ENCODE assay signal across 8 mouse cellular contexts in the genomic region with DNA sequence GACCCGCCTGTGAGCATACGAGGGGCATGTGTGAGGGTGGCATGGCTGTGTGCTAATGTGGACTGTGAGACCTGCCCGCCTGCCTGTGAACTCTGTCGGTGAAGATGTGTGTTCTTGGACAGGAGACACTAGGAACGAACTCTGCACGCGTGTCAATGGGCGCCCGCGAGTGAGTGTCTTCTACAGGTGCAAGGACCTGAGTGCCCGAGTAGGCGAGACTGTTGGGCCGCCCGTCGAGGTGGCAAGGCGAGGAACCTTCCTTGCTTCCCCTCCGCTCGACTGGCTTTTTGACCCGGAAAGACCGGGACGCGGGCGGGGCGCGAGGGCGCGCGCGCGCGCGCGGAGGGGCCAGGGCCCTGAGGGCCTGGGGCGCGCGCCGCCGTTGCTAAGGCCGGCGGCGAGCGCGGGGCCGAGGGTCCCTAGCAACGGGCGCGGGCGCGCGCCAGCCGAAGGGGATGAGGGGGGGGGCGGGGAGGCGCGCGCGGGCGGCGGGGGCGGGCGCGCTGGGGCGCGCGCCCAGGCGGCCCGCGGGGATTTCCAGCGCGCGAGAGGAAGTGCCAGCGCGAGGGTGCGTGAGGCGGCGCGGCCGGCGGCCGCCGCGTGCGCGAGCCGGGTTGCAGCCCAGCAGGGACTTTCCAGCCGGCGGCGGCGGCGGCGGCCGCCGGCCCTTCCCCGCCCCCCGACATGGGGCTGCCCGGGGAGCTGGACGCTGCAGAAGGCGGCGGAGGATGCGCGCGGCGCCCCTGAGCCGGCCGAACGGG. TPM values are rescaled to one million over a fixed set of nuclear protein-coding genes. Genes with fewer than 3 reads are reported as not detected.
A peak's percentile ranks its signal among the peaks of the same experiment; 100 is the strongest.
DNase-seq lines count a peak whose midpoint lies in the region; ATAC-seq and TF ChIP-seq lines count a peak whose summit lies in the region.

A gene (plus strand): TSS at position 540 of the 761 bp plus-strand sequence.

- no peak for TF ChIP-seq CTCF in small intestine, adult 2 months (IDR thresholded peaks at IDR 0.05; ENCODE audit: extremely low read depth, insufficient read length, insufficient replicate concordance, low read depth, low read length)

- DNase-seq in frontal cortex, adult 2 months (ENCODE audit: extremely low spot score in 1 of 2, low spot score in 1 of 2) = peak in 1 of 2 experiments; percentile 58
- peak; percentile 99 for DNase-seq in heart, adult 11 months
- DNase-seq in kidney, adult 11 months = peak; percentile 69
- DNase-seq in midbrain, embryonic 14.5 days = peak; percentile 92

- no peaks in the 10 kb centered on the region for H3K36me3 ChIP-seq in limb, embryonic 13.5 days
- H3K36me3 ChIP-seq in midbrain, embryonic 14.5 days (ENCODE audit: control insufficient read depth, insufficient read depth, low read length) = no peaks in the 10 kb centered on the region
- H3K36me3 ChIP-seq in small intestine, adult 2 months (ENCODE audit: control insufficient read depth, insufficient read depth, low read length) = no peaks in the 10 kb centered on the region

- peak; percentile 44 for TF ChIP-seq POLR2A in small intestine, adult 2 months (IDR thresholded peaks at IDR 0.05; ENCODE audit: low read depth, low read length)

- no peak for ATAC-seq in frontal cortex, adult (ENCODE audit: low TSS enrichment)
- ATAC-seq in common myeloid progenitor, adult 5-6 weeks (replicated peaks; ENCODE audit: low read depth, poor library complexity, severe bottlenecking) = peak; percentile 17
- peak; percentile 28; the same call in 1 of the 2 replicates for ATAC-seq in limb, embryonic 13.5 days (ENCODE audit: low FRiP score, low read depth)
- peak; percentile 26 for ATAC-seq in midbrain, embryonic 14.5 days (ENCODE audit: low FRiP score, low TSS enrichment)

- peak within 1 kb of the TSS; percentile 85 for H3K4me3 ChIP-seq in limb, embryonic 13.5 days
- peak within 1 kb of the TSS; percentile 75 for H3K4me3 ChIP-seq in midbrain, embryonic 14.5 days (replicated peaks; ENCODE audit: low read depth, low read length)
- peak within 1 kb of the TSS; percentile 79 for H3K4me3 ChIP-seq in small intestine, adult 2 months (ENCODE audit: low read depth, low read length)

- H3K27me3 ChIP-seq in limb, embryonic 13.5 days = no peaks in the 10 kb centered on the region
- H3K27me3 ChIP-seq in midbrain, embryonic 14.5 days (ENCODE audit: control insufficient read depth, insufficient read depth, low read length) = no peaks in the 10 kb centered on the region
- H3K27me3 ChIP-seq in small intestine, adult 2 months (ENCODE audit: control insufficient read depth, insufficient read depth, low read length) = no peaks in the 10 kb centered on the region

- peak within 1 kb of the TSS; percentile 85 for H3K27ac ChIP-seq in limb, embryonic 13.5 days
- peak within 1 kb of the TSS; percentile 90 for H3K27ac ChIP-seq in midbrain, embryonic 14.5 days (replicated peaks; ENCODE audit: low read depth, low read length)
- H3K27ac ChIP-seq in small intestine, adult 2 months (ENCODE audit: insufficient read depth, low read depth, low read length) = peak within 1 kb of the TSS; percentile 87

- 6% methylated on average over 52 of the region's 105 CpGs for WGBS in limb, embryonic 13.5 days
- WGBS in midbrain, embryonic 14.5 days = 5% methylated on average over 62 of the region's 105 CpGs
- WGBS in small intestine, adult 2 months = 2% methylated on average over 96 of the region's 105 CpGs

- peaks cover 54% of the 10 kb centered on the region for H3K4me1 ChIP-seq in limb, embryonic 13.5 days
- H3K4me1 ChIP-seq in midbrain, embryonic 14.5 days (ENCODE audit: control insufficient read depth, insufficient read depth, low read length) = peaks cover 60% of the 10 kb centered on the region
- peaks cover 23% of the 10 kb centered on the region for H3K4me1 ChIP-seq in small intestine, adult 2 months (ENCODE audit: control insufficient read depth, insufficient read depth, insufficient read length, low read length)

- H3K4me2 ChIP-seq in limb, embryonic 13.5 days (replicated peaks) = peak within 1 kb of the TSS; percentile 89
- H3K4me2 ChIP-seq in midbrain, embryonic 14.5 days (ENCODE audit: low read length) = peak within 1 kb of the TSS; percentile 77

- no peaks in the 10 kb centered on the region for H3K9me3 ChIP-seq in limb, embryonic 13.5 days
- no peaks in the 10 kb centered on the region for H3K9me3 ChIP-seq in midbrain, embryonic 14.5 days (ENCODE audit: control insufficient read depth, low read length)

- H3K9ac ChIP-seq in limb, embryonic 13.5 days = peak within 1 kb of the TSS; percentile 88
- peak within 1 kb of the TSS; percentile 78 for H3K9ac ChIP-seq in midbrain, embryonic 14.5 days (replicated peaks; ENCODE audit: low read length)

RNA-seq across cellular contexts. Expression of the gene that starts here (rescaled TPM):
- 28.0 and 28.5 TPM in 2 replicates for polyA plus RNA-seq in frontal cortex, adult 2 months (2012; rRNA removed)
- 11.6 and 15.7 TPM in 2 replicates for total RNA-seq in common myeloid progenitor, adult 5-6 weeks (2017)
- polyA plus RNA-seq in limb, embryonic 13.5 days (2015; fragmentation: Nextera tagmentation; extraction: Ambion mirVana) = 10.5 and 11.2 TPM in 2 replicates
- polyA plus RNA-seq in midbrain, embryonic 14.5 days (2014; fragmentation: Nextera tagmentation; extraction: Ambion mirVana) = 22.0 and 28.4 TPM in 2 replicates
- 8.8 and 13.5 TPM in 2 replicates for polyA plus RNA-seq in small intestine, adult 2 months (2012; rRNA removed)
